Mouse (Mus musculus) stomach, embryonic 16.5 days (tissue): ENCODE results near the gene Pla2g3. TPM values are rescaled to one million over a fixed set of nuclear protein-coding genes. Genes with fewer than 3 reads are reported as not detected.

ENCODE experiments used
- ATAC-seq: fragments of 200-750 bp; cut with Nextera tagmentation; 2 replicates; pipeline ENCODE4 v1.8.0; 2017; ENCODE audit warnings: moderate number of reproducible peaks, moderate TSS enrichment; ENCODE audit not compliant: insufficient read depth, low FRiP score
- H3K27ac ChIP-seq: fragments of 300-500 bp; sonication (generic); 2 replicates; pipeline ENCODE4 v1.5.1; 2014; ENCODE audit warnings: low read length
- H3K27me3 ChIP-seq: fragments of 300-500 bp; sonication (generic); 2 replicates; pipeline ENCODE4 v1.6.1; 2014; ENCODE audit warnings: low read length, control low read depth, mixed read lengths; ENCODE audit not compliant: control insufficient read depth, insufficient read depth
- H3K36me3 ChIP-seq: fragments of 300-500 bp; sonication (generic); 2 replicates; pipeline ENCODE4 v1.6.1; 2014; ENCODE audit warnings: low read length; ENCODE audit not compliant: control insufficient read depth, insufficient read depth
- H3K4me1 ChIP-seq: fragments of 300-500 bp; sonication (generic); 2 replicates; pipeline ENCODE4 v1.6.1; 2014; ENCODE audit warnings: low read length, control low read depth, mixed read lengths; ENCODE audit not compliant: control insufficient read depth, insufficient read depth
- H3K4me2 ChIP-seq: fragments of 300-500 bp; sonication (generic); 2 replicates; pipeline ENCODE4 v1.6.1; 2014; ENCODE audit warnings: low read depth, low read length, mixed read lengths
- H3K4me3 ChIP-seq: fragments of 300-500 bp; sonication (generic); replicated peaks from 2 replicates; pipeline ENCODE4 v1.5.1; 2014; ENCODE audit warnings: mild to moderate bottlenecking, low read length
- H3K9ac ChIP-seq: fragments of 300-500 bp; sonication (generic); 2 replicates; pipeline ENCODE4 v1.6.1; 2014; ENCODE audit warnings: low read length
- H3K9me3 ChIP-seq: fragments of 300-500 bp; sonication (generic); replicated peaks from 2 replicates; pipeline ENCODE4 v1.6.1; 2016; ENCODE audit warnings: low read length, control low read depth; ENCODE audit not compliant: control insufficient read depth
- WGBS: fragments of 180-500 bp; shearing (Covaris S2); extraction: QIAGEN DNeasy Blood & Tissue Kit; methylation state at CpG from one replicate; pipeline ENCODE4 v1.1.7; 2014; 5-methylcytosine and 5-hydroxymethylcytosine counted together
- polyA plus RNA-seq: library from polyadenylated mRNA; unstranded; fragments of >200 nt; fragmentation: Nextera tagmentation; extraction: Ambion mirVana; gene quantifications from 2 replicates; pipeline ENCODE4 v1.2.1, GENCODE M21; 2015

Pla2g3 gene
- 1.8 and 4.5 TPM in 2 replicates for polyA plus RNA-seq

DNA sequence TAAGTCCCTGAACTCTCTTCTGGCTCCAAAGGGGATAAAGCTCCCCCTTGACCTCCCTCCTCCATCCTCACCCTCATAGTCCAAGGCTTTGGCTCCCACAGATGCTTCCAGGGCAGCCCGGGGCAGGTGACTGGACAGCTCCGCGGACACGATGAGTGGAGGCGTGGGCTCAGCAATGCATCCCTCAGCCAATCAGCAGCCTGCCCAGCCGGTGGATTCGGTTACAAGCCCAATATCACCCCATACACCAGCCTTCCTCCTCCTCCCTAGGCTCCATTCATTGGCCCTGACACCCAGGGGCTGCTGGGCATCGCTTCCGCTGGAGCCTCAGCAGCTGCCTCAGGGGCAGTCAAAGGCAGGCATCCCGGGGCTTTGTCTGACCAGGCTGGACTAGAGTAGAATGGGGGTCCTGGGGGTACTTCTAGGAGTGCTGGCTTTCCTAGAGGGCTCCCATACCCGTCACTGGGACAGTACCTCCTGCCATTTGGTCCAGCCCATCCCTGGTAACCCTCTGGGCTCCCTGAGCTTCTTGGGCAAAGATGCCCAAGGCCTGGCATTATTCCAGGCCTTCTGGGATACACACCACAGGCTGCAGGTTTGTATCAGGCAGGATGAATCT, at the start of gene Pla2g3:
Gene Pla2g3, plus strand, starts transcription at position 333 of the 619 bp plus-strand sequence.
- Histone ChIP-seq H3K27me3 (no peaks in the 10 kb centered on the region), H3K27ac (no peak within 1 kb of the TSS), H3K4me1 (0 out of 2 replicates have a peak, but pooled peaks cover 3% of the 10 kb centered on the region), H3K4me3 (no peak within 1 kb of the TSS), H3K36me3 (no peaks in the 10 kb centered on the region), H3K4me2 (no peak within 1 kb of the TSS), H3K9me3 (no peaks in the 10 kb centered on the region), H3K9ac (no peak within 1 kb of the TSS)
- ATAC-seq = no peak
- 29% methylated on average over 11 of the region's 11 CpGs for WGBS

DNA sequence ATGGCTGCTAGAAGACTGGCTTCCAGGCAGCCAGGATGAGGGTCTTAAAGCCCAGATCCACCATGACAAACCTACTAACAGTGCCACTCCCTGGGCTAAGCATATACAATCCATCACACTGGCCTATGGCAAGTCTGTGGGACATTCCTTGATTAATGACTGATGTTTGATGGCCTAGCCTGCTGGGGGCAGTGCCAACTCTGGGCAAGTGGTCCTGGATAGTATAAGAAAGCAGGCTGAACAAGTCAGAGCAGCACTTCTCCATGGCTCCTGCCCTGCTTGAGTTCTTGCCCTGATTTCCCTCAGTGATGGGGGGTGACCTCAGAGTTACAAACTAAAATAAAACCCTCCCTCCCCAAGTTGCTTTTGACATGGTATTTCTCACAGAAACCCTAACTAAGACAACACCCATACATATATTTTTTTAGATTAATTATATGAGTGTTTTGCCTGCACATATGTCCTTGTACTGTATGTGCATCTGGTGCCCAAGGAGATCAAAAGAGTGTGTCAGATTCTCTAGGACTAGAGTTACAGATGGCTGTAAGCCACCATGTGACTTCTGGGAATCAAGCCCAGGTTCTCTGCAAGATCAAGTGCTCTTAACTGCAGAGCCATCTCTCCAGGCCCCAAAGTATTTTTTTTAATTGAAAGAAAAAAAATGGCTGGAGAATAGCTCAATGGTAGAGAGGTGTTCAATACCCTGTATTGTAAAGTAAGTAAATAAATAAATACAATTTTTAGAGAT, 46.2 kb upstream of the Pla2g3 start:
- H3K4me1 ChIP-seq = peaks cover 2% of the 10 kb centered on the region; the same call in 1 of the 2 replicates
- ATAC-seq = no peak; the same call in 1 of the 2 replicates

DNA sequence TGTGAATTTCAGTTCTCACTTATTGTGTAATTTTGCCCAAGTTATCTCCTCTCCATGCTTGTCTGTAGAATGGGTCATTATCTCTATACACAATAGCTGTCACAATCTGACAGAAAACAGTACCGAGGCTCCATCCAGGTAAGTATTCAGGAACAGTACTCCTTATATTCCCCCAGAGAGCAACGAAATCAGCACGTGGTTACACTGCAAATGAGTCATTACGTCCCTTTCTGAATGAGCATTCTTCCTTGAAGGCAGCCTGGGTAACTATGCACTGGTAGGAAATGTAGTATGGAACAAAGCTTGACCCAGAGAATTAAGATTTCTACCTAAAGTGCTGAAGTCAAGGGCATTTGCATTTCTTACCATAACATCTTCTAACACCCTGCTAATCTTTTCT, 45.4 kb upstream of the Pla2g3 start:
- Histone ChIP-seq H3K4me3 (no peak overlapping the region), H3K9ac (no peak overlapping the region), H3K4me1 (peaks cover 2% of the 10 kb centered on the region; the same call in 1 of the 2 replicates), H3K27me3 (no peaks in the 10 kb centered on the region), H3K4me2 (no peak overlapping the region), H3K9me3 (no peaks in the 10 kb centered on the region), H3K27ac (no peak overlapping the region), H3K36me3 (no peaks in the 10 kb centered on the region)
- 74% methylated on average over 4 of the region's 4 CpGs for WGBS
- no peak for ATAC-seq

More for the DNA sequence above, 46.2 kb upstream of the Pla2g3 start:
- Histone ChIP-seq H3K36me3 (no peaks in the 10 kb centered on the region), H3K27ac (no peak overlapping the region), H3K27me3 (no peaks in the 10 kb centered on the region), H3K9ac (no peak overlapping the region), H3K4me3 (no peak overlapping the region), H3K9me3 (no peaks in the 10 kb centered on the region), H3K4me2 (no peak overlapping the region)

DNA sequence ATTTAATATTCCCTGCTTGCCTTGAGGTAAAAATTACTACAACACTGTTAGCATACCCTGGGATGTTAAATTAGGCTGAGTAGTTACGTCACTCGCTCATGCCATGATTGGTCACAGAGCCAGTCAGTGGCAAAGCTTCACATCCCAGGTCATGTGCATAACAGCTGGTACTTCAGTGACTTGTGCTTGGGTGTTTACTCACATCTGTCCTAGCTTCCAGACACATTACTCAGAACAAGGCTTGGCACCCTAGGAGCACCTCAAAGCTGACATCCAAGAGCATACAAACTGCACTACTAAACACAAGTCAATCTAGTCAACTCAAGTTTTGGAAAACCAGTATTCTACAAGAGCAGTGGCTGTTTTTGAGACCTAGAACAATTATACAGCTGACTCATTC, 45.0 kb upstream of the Pla2g3 start:
- ATAC-seq = no peak
- 91% methylated on average over 2 of the region's 2 CpGs for WGBS
- H3K27ac ChIP-seq = no peak overlapping the region
- H3K4me3 ChIP-seq = no peak overlapping the region
- peaks cover 2% of the 10 kb centered on the region; the same call in 1 of the 2 replicates for H3K4me1 ChIP-seq
- H3K27me3 ChIP-seq = no peaks in the 10 kb centered on the region
- H3K36me3 ChIP-seq = no peaks in the 10 kb centered on the region
- H3K9me3 ChIP-seq = no peaks in the 10 kb centered on the region
- H3K9ac ChIP-seq = no peak overlapping the region
- no peak overlapping the region for H3K4me2 ChIP-seq

DNA sequence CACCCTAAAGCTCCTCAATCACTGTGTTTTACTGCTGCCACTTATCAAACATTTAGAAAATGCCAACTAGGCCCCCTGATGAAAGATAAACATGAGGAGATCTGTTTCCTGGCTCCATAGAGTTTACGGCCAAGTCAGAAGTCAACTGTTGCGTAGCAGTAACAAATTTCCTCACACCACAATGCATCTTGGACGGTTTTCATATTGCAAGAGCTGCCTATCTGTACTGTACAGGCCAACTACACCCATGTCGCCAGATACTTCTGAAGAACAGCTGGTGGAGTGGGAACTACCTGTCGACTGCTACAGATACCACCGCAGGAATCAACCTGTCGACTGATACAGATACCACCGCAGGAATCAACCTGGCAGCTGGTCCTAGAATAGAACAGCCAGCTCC, 43.2 kb upstream of the Pla2g3 start:
- Histone ChIP-seq H3K27me3 (no peaks in the 10 kb centered on the region), H3K36me3 (no peaks in the 10 kb centered on the region), H3K4me3 (no peak overlapping the region), H3K9me3 (no peaks in the 10 kb centered on the region), H3K4me1 (peaks cover 2% of the 10 kb centered on the region; the same call in 1 of the 2 replicates), H3K4me2 (no peak overlapping the region), H3K27ac (no peak overlapping the region), H3K9ac (no peak overlapping the region)
- WGBS = 75% methylated on average over 8 of the region's 8 CpGs
- ATAC-seq = no peak

DNA sequence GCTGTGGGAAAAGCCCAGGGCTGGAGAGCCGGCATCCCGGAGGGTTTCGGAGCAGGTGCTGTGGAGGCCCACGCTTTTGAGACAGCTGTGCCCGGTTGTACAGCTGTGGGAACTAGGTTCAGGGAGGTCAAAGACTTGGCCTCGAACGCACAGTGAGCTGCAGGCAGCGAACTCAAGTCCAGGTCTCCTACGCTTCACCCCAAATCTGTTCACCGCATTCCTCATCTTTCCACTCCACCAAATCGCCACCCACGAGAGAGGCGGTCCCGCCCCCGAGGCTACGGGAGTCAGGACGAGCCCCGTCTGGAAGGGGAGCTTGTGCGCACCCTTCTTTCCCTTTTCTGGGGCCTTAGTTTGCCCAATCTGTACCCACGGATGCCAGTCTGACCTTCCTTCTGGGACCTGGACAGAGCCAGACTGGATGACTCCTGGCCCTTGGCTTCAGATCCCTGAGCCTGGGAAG, 36.4 kb upstream of the Pla2g3 start:
- WGBS = under 1% methylated on average over 20 of the region's 20 CpGs
- H3K4me2 ChIP-seq = peak overlapping the region; percentile 97

DNA sequence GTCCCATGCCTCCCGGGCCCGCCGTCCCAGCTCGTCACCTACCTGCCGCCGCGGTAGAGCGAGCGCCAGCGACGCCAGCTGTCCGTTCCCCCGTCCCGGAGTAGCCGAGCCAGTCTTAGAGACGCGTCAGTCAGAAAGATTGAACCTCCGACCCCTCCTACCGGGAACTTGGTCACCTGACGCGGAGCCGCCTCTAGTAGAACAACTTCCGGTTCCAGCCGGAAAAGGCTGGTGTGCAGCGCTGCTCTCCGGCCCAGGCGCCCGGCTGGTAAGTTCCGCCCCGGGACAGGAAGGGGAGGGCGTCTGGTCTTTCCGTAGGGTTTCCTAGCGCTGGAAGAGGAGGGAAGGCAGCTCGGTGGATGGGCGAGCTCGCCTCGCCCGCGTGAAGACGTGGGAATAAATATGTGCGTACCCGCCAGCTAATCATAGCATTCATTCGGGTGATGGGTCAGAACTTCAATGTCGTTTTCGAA, 35.9 kb upstream of the Pla2g3 start, which contains the start of gene Rnf185:
Gene Rnf185, minus strand, starts transcription at position 197 of the 473 bp plus-strand sequence.
- Histone ChIP-seq H3K4me1 (peaks cover 11% of the 10 kb centered on the region), H3K36me3 (no peaks in the 10 kb centered on the region), H3K4me2 (peak within 1 kb of the TSS; percentile 97), H3K9ac (peak within 1 kb of the TSS; percentile 91), H3K4me3 (peak within 1 kb of the TSS; percentile 92), H3K27ac (peak within 1 kb of the TSS; percentile 96), H3K27me3 (no peaks in the 10 kb centered on the region), H3K9me3 (no peaks in the 10 kb centered on the region)
- peak; percentile 98 for ATAC-seq
- under 1% methylated on average over 45 of the region's 45 CpGs for WGBS

More for the DNA sequence above, 36.4 kb upstream of the Pla2g3 start:
- no peaks in the 10 kb centered on the region for H3K27me3 ChIP-seq
- no peaks in the 10 kb centered on the region for H3K9me3 ChIP-seq
- H3K27ac ChIP-seq = peak overlapping the region; percentile 96
- peak; percentile 52; the same call in 1 of the 2 replicates for ATAC-seq
- H3K9ac ChIP-seq = peak overlapping the region; percentile 91
- H3K4me3 ChIP-seq = peak overlapping the region; percentile 92
- H3K36me3 ChIP-seq = no peaks in the 10 kb centered on the region
- peaks cover 11% of the 10 kb centered on the region for H3K4me1 ChIP-seq

DNA sequence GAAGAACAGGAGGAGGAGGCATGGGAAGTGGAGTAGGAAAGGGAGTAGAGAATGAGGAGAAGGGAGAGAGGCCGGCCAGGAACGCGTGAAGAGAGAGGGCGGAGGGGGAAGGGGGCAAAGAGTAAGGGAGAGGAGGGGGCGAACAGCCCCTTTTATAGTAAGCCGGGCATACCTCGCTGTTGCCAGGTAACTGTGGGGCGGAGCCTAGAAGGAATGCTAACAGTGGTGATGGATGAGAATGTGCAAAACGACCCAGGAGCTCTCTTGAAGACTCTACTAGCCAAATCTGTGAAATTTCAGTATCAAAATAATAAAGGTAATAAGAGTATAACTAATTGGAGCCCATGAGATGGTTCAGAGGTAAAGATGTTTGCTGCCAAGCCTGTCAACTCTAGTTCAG, 35.3 kb upstream of the Pla2g3 start:
- peak overlapping the region; percentile 97 for H3K4me2 ChIP-seq
- no peaks in the 10 kb centered on the region for H3K9me3 ChIP-seq
- peaks cover 11% of the 10 kb centered on the region for H3K4me1 ChIP-seq
- H3K27ac ChIP-seq = peak overlapping the region; percentile 96
- peak; percentile 30; the same call in 1 of the 2 replicates for ATAC-seq
- peak overlapping the region; percentile 92 for H3K4me3 ChIP-seq
- peak overlapping the region; percentile 79 for H3K9ac ChIP-seq
- 0% methylated on average over 9 of the region's 9 CpGs for WGBS
- H3K27me3 ChIP-seq = no peaks in the 10 kb centered on the region
- H3K36me3 ChIP-seq = no peaks in the 10 kb centered on the region

DNA sequence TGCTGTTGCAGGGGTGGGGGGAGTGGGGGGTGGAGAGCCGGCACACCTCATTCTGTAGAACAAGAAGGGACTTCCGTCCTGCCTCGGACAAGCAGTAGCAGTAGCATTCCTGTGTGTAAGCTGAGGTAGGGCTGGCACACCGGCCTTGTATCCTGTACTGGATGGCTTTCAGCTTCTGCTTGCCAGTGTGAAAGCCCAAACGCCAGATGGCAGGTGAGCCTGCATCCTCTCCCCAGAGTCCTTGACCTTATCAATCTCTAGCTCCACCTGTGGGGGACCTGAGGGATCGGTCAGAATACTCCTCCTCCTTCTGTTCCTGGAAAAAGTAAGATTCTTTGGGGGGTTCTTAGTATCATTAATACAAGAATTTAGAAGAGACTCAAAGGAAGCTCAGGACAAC, 34.6 kb upstream of the Pla2g3 start:
- peak overlapping the region; percentile 92 for H3K4me3 ChIP-seq
- H3K36me3 ChIP-seq = no peaks in the 10 kb centered on the region
- no peaks in the 10 kb centered on the region for H3K27me3 ChIP-seq
- H3K4me2 ChIP-seq = peak overlapping the region; percentile 97
- 57% methylated on average over 6 of the region's 6 CpGs for WGBS
- H3K4me1 ChIP-seq = peaks cover 11% of the 10 kb centered on the region
- H3K9ac ChIP-seq = peak overlapping the region; percentile 42
- no peak overlapping the region for H3K27ac ChIP-seq
- H3K9me3 ChIP-seq = no peaks in the 10 kb centered on the region
- no peak for ATAC-seq
